ENCODE assay signal across 22 mouse cellular contexts in genomic region chrX:52503857-52504256, GRCm38 (mm10).
"Had no signal": no experiment of that assay in that cellular context is flagged by ENCODE, and none has a peak within 500 bp of the region (broad histone marks: within the 10 kb centered on the region; RNA-seq: fewer than 3 reads in every experiment).

No protein-coding gene starts in this region.

- H3K9ac ChIP-seq: limb, embryonic 13.5 days; liver, embryonic 12.5 days; liver, embryonic 15.5 days; midbrain, embryonic 13.5 days; neural tube, embryonic 12.5 days; neural tube, embryonic 15.5 days had no signal

- H3K4me3 ChIP-seq: layer of hippocampus, adult 2 months; limb, embryonic 10.5 days; limb, embryonic 13.5 days; liver, embryonic 12.5 days; liver, embryonic 15.5 days; megakaryocyte, embryonic 14.5 days; midbrain, embryonic 10.5 days; midbrain, embryonic 13.5 days; neural tube, embryonic 12.5 days; neural tube, embryonic 15.5 days had no signal

- H3K27ac ChIP-seq: kidney, postnatal 0 days; layer of hippocampus, adult 2 months; limb, embryonic 10.5 days; limb, embryonic 13.5 days; liver, embryonic 12.5 days; liver, embryonic 15.5 days; midbrain, embryonic 10.5 days; midbrain, embryonic 13.5 days; neural tube, embryonic 12.5 days; neural tube, embryonic 15.5 days had no signal

- H3K4me2 ChIP-seq: limb, embryonic 13.5 days; liver, embryonic 12.5 days; liver, embryonic 15.5 days; midbrain, embryonic 13.5 days; neural tube, embryonic 12.5 days; neural tube, embryonic 15.5 days had no signal

- ATAC-seq: intestine, postnatal 0 days; liver, embryonic 12.5 days; midbrain, embryonic 13.5 days had no signal

- H3K36me3 ChIP-seq: limb, embryonic 13.5 days; liver, embryonic 12.5 days; liver, embryonic 15.5 days; midbrain, embryonic 10.5 days; midbrain, embryonic 13.5 days; neural tube, embryonic 12.5 days; neural tube, embryonic 15.5 days had no signal

- H3K27me3 ChIP-seq: limb, embryonic 13.5 days; liver, embryonic 12.5 days; liver, embryonic 15.5 days; midbrain, embryonic 13.5 days; neural tube, embryonic 12.5 days; neural tube, embryonic 15.5 days had no signal

- H3K9me3 ChIP-seq: limb, embryonic 10.5 days; limb, embryonic 13.5 days; liver, embryonic 12.5 days; liver, embryonic 15.5 days; megakaryocyte, embryonic 14.5 days; midbrain, embryonic 10.5 days; midbrain, embryonic 13.5 days; neural tube, embryonic 12.5 days; neural tube, embryonic 15.5 days had no signal

- DNase-seq: kidney, adult 2 months; layer of hippocampus, adult 9-11 months; liver; lung, adult 18-20 months; lung, postnatal 14 days; right cerebral cortex, adult 18-20 months; right cerebral cortex, postnatal 14 days; right cerebral cortex, postnatal 4 days; thymus, adult 18-20 months; thymus, postnatal 36 days had no signal

- H3K4me1 ChIP-seq: limb, embryonic 10.5 days; liver, embryonic 12.5 days; liver, embryonic 15.5 days; megakaryocyte, embryonic 14.5 days; midbrain, embryonic 10.5 days; midbrain, embryonic 13.5 days; neural tube, embryonic 12.5 days; neural tube, embryonic 15.5 days had no signal
